Mouse (Mus musculus) large intestine, adult 2 months (tissue): Measurements from ENCODE around the gene Tbx18. TPM values are rescaled to one million over a fixed set of nuclear protein-coding genes. Genes with fewer than 3 reads are reported as not detected.

ENCODE experiments used
- DNase-seq: peaks from one replicate; pipeline ENCODE4 v3.0.0-alpha.2; 2012; ENCODE audit warnings: low read depth, low spot score
- WGBS: fragments of 180-500 bp; shearing (Covaris S2); methylation state at CpG from one replicate; pipeline ENCODE4 v1.1.7; 2018; 5-methylcytosine and 5-hydroxymethylcytosine counted together
- polyA plus RNA-seq: library from polyadenylated mRNA; depleted of rRNA; stranded (reverse); fragments of >200 nt; gene quantifications from 2 replicates; pipeline ENCODE4 v1.2.3, GENCODE M21; 2012; rRNA removed

Gene Tbx18
- polyA plus RNA-seq, result 0.01 and 0.02 TPM in 2 replicates

DNA sequence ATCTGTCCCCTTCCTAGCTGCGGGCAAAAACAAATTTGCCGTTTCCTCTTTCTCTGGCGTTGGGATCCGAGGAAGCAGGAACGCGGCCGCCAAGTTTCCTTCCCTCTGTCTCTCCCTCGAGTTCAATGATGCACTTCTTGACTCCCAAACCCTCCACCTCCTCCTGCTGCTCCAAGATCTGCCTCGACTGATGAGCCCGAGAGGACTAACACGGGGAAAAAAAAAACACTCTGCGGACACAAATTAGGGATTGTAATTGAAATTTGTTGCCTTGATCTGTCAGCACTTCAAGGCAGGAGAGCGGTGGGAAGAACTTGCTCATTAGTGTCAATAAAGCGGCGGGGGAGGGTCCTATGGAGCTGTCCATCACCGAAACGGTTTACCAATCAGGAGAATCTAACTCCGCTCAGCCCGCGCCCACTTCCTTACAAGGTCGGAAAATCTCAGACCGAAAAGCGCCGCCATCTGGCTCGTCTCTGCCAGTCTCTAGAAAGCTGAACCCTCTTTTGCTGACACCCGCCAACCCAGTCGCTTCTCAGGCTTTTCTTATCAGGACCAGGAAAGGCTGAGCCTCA lies at the start of gene Tbx18:
Gene Tbx18, minus strand, starts transcription at position 300 of the 575 bp plus-strand sequence.
- no peak for DNase-seq

DNA sequence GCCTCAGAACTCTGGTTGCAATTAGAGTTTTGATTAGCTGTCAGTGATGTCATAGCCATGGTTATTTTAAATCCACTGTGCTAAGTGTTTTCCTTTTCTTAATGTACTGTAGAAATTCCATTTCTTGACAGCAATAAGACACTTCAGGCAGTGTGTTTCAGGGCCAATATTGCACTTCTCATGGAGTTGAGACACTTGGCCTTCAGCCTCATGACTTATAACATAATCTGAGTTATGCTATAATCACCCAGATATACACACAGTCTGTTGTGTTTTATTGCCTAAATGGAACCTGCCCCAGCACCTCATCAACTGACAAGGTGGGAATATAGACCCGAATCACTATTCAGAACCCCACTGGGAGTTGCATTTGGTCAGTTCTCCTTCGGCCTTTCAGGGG lies 42.9 kb upstream of the Tbx18 start:
- WGBS, result 71% methylated on average over 2 of the region's 2 CpGs
- no peak for DNase-seq

More for the DNA sequence above, at the start of gene Tbx18:
- WGBS, result 2% methylated on average over 27 of the region's 27 CpGs

DNA sequence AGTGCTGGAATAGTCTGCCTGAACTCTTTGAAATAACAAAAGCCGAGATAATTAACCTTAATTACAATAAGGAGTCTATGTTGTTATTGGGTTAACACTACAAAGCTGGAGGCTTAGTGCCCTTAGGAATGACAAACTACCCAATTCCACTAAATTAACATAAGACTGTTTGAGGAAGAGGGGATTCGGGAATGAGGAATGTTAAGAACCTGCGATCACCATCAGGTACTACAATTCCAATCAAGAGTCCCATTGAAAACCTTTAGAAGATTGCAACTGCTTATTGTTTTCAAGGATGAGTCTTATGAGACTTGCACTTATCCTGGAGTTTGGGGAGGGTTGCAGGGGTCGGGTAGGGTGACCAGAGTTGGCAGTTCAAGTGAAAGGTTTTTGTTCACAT lies 24.6 kb upstream of the Tbx18 start:
- no peak for DNase-seq
- WGBS, result 64% methylated on average over 4 of the region's 4 CpGs

GRCm38 (mm10) chr9:87741599-87741998 lies 10.5 kb upstream of the Tbx18 start:
- WGBS, result 75% methylated on average over 8 of the region's 8 CpGs
- DNase-seq, result no peak

- DNase-seq, result no peak
- WGBS, result 2% methylated on average over 11 of the region's 11 CpGs
These were observed 9.6 kb upstream of the Tbx18 start for GRCm38 (mm10) chr9:87740667-87741066.

DNA sequence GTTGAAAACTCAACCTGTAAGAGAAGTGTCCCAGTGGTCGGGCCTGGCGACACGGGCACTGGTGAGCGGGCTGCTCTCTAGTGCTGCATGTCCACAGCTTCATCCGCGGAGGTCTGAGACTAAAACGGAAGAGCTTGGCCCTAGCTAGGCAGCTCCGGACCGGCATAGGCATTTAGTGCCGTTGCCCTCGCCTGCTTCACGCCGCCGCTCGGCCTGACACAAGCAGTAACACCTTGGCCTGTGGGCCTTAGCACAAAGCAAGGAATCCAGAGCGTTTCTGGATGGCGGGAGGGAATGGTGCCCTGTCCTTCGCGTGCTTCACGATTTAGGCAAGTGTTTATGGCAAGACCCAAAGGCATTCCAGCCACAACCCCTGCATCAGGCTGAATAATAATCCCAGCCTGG lies 9.2 kb upstream of the Tbx18 start:
- no peak for DNase-seq
- 10% methylated on average over 20 of the region's 20 CpGs for WGBS

GRCm38 (mm10) chr9:87739543-87740161 lies 8.6 kb upstream of the Tbx18 start:
- DNase-seq, result no peak
- WGBS, result 5% methylated on average over 41 of the region's 41 CpGs

- DNase-seq, result no peak
- WGBS, result 2% methylated on average over 39 of the region's 39 CpGs
These were observed 7.9 kb upstream of the Tbx18 start for GRCm38 (mm10) chr9:87738766-87739542.

DNA sequence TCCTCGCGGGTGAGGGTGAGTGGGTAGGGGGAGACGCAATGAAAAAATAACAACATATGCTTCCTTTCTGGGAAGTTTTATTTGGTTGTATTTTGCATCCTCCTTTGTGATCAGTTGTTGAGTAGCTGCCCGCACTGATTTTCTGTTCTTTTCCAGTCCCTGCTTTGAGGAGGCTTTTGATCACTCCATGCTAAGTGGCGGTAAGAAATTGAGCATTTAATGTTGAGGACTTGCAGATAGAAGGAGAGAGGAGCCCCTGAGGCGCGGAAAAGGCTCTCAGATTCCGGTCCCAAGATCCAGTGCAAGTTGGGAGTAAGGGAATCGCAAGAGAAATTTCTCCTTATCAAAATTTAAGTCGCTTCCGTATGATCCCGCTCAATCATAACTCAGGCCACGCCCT lies 7.1 kb upstream of the Tbx18 start:
- 3% methylated on average over 13 of the region's 13 CpGs for WGBS
- DNase-seq, result no peak

DNA sequence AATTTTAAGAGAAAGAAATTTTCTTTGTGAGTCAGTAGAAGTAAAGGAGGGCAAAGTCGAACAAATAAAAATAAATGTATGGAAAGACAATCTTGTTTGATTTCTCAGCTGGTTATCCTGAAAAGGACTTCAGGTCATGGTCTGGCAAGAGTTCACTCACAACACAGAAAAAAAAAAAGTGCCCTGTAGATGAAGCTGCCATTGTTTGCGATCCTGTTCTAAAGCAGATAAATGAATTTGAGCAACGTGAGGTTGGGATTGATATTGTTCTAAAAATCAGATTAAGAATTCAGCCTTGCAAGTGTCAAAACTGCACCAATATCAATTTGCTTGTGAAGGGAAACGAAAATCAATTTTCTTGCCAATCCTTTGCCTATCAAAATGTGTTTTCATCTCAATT lies 6.2 kb upstream of the Tbx18 start:
- 6% methylated on average over 4 of the region's 4 CpGs for WGBS
- DNase-seq, result no peak

- WGBS, result 5% methylated on average over 9 of the region's 9 CpGs
- no peak for DNase-seq
These were observed 4.0 kb upstream of the Tbx18 start for GRCm38 (mm10) chr9:87735046-87735445.

- no peak for DNase-seq
- WGBS, result 11% methylated on average over 9 of the region's 9 CpGs
These were observed 3.6 kb upstream of the Tbx18 start for GRCm38 (mm10) chr9:87734631-87735030.

GRCm38 (mm10) chr9:87733732-87734131 lies 2.7 kb upstream of the Tbx18 start:
- 5% methylated on average over 11 of the region's 11 CpGs for WGBS

DNA sequence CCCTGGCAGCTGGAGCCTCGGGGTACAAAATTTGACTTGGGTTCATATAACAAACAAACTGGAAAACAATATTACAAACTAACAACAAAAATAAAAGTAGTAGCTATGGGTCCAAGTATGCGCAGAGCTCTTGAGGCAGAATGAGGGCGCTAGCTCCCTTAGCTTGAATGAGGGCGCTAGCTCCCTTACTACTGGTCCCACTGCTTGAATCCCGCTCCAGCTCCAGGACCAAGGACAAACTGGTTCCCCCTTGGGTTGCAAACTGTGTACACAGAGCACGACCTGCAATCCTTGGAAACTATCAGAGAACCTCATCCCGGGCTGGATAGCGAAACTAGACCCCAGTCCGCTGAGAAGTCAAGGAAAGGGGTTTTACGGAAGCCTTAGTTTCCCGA lies 2.2 kb upstream of the Tbx18 start:
- no peak for DNase-seq
- 6% methylated on average over 11 of the region's 11 CpGs for WGBS

More at GRCm38 (mm10) chr9:87733732-87734131, 2.7 kb upstream of the Tbx18 start:
- no peak for DNase-seq

DNA sequence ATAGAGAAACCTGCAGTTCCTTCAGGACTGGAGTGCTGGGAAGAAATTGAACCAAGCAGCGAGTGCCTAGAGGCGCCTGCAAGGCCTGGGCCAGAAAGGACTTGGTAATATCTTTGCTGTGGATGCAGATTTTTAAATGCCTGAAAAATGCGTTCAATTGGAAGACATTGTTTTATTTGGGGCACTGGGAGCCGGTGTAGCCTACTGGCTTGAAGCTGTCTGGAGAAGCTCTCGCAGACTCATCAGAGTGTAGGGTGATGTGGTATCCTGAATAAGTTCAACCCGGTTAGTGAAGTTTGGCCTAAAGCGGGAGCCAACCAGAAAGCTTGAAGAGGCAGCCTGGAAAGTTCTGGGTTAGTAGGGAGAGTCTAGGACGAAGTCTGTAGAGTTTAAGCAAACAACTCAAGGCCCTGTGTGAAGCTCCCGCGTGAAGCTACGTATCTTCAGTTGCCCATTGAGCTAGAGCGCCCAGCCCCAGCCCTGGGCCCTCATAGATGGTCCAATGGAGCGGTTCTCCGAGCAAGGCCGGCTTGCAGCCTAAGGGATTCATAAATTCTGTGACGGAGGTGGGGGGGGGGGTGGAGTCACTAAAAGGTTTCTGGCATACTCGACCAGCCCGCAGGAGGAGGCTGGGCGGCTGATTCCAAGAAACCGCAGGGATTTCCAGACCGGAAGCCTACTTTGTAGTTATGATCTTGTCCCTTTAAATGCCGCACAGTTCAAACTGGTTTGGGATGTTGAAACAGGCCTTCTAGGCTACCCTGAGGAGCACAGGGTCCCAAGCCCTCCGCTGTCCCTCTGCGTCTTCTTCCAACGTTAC lies 1.6 kb upstream of the Tbx18 start:
- WGBS, result 8% methylated on average over 25 of the region's 25 CpGs
- no peak for DNase-seq

DNA sequence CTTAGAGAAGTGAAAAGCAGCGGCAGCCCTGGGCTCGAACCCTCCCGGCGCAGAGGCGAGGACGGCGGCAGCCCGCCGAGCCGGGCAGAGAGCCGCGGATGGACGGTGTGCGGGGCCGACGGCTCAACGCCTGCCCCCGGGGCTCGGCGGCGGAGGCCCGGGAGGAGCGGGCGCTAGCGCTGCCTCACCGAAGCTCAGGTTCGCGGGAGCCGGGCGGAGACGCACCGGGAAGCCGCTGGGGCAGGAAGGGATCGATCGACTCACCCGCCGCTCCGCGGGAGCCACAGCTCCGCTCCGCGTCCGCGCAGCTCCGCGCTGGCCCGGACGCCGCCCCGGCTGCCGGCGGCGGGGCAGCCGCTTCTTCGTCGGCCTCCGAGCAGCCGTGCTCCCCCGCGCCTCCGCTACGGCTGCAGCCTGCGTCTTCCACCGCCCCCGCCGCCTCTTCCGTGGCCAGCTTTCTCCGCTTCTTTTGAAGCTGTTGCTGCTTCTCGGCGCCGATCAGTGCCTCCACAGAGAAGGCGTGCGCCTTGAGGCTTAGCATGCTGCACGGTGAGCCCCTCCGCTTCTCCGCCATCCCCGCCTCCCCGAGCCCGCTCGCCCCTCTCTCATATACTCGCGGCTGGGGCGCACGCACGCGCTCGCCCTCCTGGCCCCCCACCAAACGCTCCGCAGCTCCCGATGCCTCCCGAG lies 644 bp downstream of the Tbx18 start:
- no peak for DNase-seq
- WGBS, result 1% methylated on average over 91 of the region's 91 CpGs

DNA sequence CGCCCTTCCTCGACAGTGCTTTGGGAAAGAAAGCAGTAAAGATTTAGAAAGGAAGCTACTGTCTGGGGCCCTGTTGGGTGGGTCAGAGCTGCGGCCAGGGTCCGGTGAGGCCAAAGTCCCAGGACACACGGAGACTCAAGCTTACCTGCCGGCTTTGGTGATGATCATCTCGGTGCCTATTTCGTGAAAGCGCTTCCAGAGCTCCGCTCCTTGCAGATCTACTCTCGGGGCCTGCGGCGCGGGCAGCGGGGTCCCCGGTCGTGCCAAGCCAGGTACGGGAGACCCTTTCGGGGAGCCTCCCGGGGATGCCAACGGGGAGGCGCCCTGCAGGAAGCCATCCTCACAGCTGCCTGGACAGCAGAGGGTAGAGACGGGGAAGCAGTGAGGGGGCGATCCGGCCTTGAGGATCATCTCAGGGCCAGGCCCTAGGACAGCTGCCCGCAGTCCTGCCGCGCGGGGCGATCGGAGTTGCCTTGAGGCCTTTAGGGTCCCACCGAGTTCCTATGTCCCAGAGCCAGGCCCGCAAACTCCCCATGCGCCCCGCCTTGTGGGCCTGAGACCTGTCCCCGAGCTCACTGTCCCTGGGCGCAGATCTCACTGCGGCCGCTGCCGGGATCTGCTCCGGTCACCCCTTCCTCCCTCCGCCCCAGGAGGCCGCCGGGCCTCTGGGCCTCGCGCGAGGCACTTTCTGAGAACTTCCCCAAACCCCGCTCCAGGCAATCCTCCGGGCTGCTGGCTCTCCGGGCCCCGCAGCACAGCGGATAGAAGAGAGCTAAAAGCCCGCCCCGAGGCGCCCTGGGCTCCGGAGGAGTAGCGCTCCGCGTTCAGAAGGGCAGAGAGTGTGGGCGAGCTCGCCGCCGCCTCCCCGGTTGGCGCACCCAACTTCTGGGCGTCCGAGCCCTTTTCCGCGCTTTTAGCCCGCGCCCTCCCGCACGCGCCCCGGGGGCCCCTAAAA lies 1.5 kb downstream of the Tbx18 start:
- DNase-seq, result no peak
- 3% methylated on average over 75 of the region's 75 CpGs for WGBS

DNA sequence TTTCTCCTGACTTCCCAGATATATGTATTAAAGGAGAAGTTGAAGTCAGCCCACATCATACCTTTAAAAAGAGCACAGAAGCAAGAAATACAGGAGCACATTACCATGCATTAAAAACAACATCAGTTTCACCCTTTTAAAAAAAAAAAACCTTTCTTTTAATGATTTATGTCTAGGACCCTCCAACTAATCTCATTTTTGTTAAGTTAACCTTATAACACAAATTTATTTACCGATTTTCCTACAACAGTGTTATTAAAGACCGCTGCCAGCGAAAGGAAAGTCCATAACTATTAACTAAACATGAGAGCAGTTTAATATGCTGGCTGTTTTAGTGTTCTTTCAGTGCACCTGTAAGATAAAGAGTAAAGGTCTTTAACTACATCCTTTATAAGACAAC lies 3.0 kb downstream of the Tbx18 start:
- WGBS, result 28% methylated on average over 3 of the region's 3 CpGs
- DNase-seq, result no peak
